Mouse (Mus musculus): ENCODE measurements around the gene Cdc27.

Cdc27 gene

GRCm38 (mm10) chr11:104550406-104550974 lies at the start of gene Cdc27, which contains the start of gene Myl4:
Gene Cdc27 (minus strand): TSS chr11:104550620.
Gene Myl4 (plus strand): TSS chr11:104550663.
- peak; percentile 100 for DNase-seq

- peak; percentile 44 to 52 for DNase-seq
Measured at GRCm38 (mm10) chr11:104599265-104599945, 49.0 kb upstream of the Cdc27 start.

GRCm38 (mm10) chr11:104596365-104596764 lies 45.9 kb upstream of the Cdc27 start:
- DNase-seq = no peak

- no peak for DNase-seq
Measured at GRCm38 (mm10) chr11:104592066-104592835, 41.8 kb upstream of the Cdc27 start.

GRCm38 (mm10) chr11:104590148-104590547 lies 39.7 kb upstream of the Cdc27 start:
- peak; percentile 81 to 90 for DNase-seq

GRCm38 (mm10) chr11:104589570-104589969 lies 39.1 kb upstream of the Cdc27 start:
- DNase-seq = no peak

GRCm38 (mm10) chr11:104588513-104588912 lies 38.1 kb upstream of the Cdc27 start:
- no peak for DNase-seq

GRCm38 (mm10) chr11:104587904-104588303 lies 37.5 kb upstream of the Cdc27 start:
- no peak for DNase-seq

- no peak for DNase-seq
Measured at GRCm38 (mm10) chr11:104585495-104585894, 35.1 kb upstream of the Cdc27 start.

- no peak for DNase-seq
Measured at GRCm38 (mm10) chr11:104582630-104583364, 32.4 kb upstream of the Cdc27 start.

- no peak for DNase-seq
Measured at GRCm38 (mm10) chr11:104582308-104582606, 31.8 kb upstream of the Cdc27 start.

- no peak for DNase-seq
Measured at GRCm38 (mm10) chr11:104581446-104582307, 31.3 kb upstream of the Cdc27 start.

GRCm38 (mm10) chr11:104580606-104581005 lies 30.2 kb upstream of the Cdc27 start:
- DNase-seq = no peak

GRCm38 (mm10) chr11:104580091-104580490 lies 29.7 kb upstream of the Cdc27 start:
- DNase-seq = no peak

- DNase-seq = no peak
Measured at GRCm38 (mm10) chr11:104579575-104579974, 29.2 kb upstream of the Cdc27 start.

GRCm38 (mm10) chr11:104579084-104579483 lies 28.7 kb upstream of the Cdc27 start:
- no peak for DNase-seq

GRCm38 (mm10) chr11:104578074-104578473 lies 27.7 kb upstream of the Cdc27 start:
- no peak for DNase-seq

- DNase-seq = no peak
Measured at GRCm38 (mm10) chr11:104576772-104577612, 26.6 kb upstream of the Cdc27 start.

GRCm38 (mm10) chr11:104572566-104572965 lies 22.1 kb upstream of the Cdc27 start:
- DNase-seq = no peak

GRCm38 (mm10) chr11:104572091-104572490 lies 21.7 kb upstream of the Cdc27 start:
- no peak for DNase-seq

GRCm38 (mm10) chr11:104571373-104571772 lies 21.0 kb upstream of the Cdc27 start:
- peak; percentile 50 to 63 for DNase-seq
